Mouse (Mus musculus): ENCODE measurements at regions not wholly inside any gene's neighbourhood (a gene's known extent, or its start where the extent isn't known, plus 50 kb on each side); places are given as distances from the start of the nearest gene placed in this dataset.

DNA sequence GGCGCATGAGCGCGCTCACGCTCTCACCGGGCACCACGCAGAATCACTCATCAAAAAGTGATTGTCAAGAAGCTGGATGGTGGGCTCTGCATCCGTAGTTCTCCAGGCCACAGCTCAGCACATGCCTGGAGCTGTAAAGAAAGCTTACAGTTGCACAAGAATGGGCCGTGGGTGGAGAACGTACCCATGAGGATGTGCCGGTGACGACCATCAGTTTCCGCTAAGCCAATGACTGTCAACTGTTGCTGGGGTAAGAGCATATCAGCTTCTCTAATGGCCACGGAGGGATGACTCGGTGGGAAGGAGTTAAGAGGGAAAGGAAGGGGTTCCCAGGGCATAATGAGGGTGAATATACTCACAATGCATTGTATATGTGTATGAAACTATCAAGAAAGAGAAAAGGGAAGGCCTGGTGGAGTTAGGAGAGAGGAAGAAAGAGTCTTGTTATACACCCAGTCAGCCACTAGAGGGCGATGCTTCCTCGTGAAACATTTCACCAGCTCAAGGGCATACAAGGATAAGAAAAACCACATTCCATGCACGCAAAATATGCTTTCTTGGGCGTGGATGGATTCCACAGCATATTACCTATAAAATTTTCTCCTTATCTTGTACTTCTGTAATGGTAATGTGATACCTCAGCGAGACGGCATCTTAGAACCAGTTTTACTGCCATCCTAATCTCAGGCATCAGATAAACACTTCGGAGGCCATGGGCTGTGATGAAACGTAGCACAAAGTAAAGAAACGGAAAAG is 50.4 kb upstream of the Plet1 start:
- H3K27ac ChIP-seq (ENCODE audit: low read depth, low read length): no peak overlapping the region
- no peaks in the 10 kb centered on the region for H3K27me3 ChIP-seq (ENCODE audit: control insufficient read depth, insufficient read depth, low read length)
- WGBS: 62% methylated on average over 23 of the region's 23 CpGs
- H3K4me1 ChIP-seq (ENCODE audit: control insufficient read depth, insufficient read depth, low read length): no peaks in the 10 kb centered on the region
- H3K9ac ChIP-seq (replicated peaks; ENCODE audit: low read depth, low read length): no peak overlapping the region
- H3K9me3 ChIP-seq (ENCODE audit: control insufficient read depth, low read length): no peaks in the 10 kb centered on the region
- H3K4me2 ChIP-seq (ENCODE audit: low read depth, low read length): no peak overlapping the region
- ATAC-seq (ENCODE audit: low read depth): no peak
- no peak overlapping the region for H3K4me3 ChIP-seq (ENCODE audit: low read depth, low read length)
- H3K36me3 ChIP-seq (ENCODE audit: control insufficient read depth, insufficient read depth, low read length): no peaks in the 10 kb centered on the region
